In the genomic region with DNA sequence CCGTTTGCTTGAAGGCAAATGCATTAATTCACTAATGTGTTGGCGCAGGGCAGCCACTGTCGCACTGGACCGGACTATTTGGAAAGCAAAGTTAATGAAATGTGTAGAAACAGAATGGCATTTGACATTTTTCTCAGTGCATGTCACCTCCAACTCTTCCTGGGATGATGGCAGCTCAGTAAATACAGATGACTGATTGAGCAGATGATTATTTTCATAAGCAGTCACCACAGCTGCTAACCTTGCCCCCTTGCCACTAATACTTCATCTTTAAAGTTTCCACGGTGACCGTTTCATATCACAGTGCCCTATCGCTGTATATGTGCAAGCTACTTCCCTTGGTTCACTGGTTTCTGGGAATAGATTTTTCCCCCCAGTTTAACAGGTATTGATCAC, we compare ENCODE assay signal across 10 mouse cellular contexts. TPM values are rescaled to one million over a fixed set of nuclear protein-coding genes. Genes with fewer than 3 reads are reported as not detected.
A peak's percentile ranks its signal among the peaks of the same experiment; 100 is the strongest.
DNase-seq lines count a peak whose midpoint lies in the region; ATAC-seq and TF ChIP-seq lines count a peak whose summit lies in the region.
"Had no signal": no experiment of that assay in that cellular context is flagged by ENCODE, and none has a peak within 500 bp of the region (broad histone marks: within the 10 kb centered on the region; RNA-seq: fewer than 3 reads in every experiment).

No protein-coding gene starts in this region.

- intact Hi-C loops in gastrocnemius, adult 2 months (cut with DNase I), result no loop called here

- 47% methylated on average over 7 of the region's 7 CpGs for WGBS in lung, embryonic 15.5 days
- WGBS in limb, embryonic 13.5 days, result 87% methylated on average over 7 of the region's 7 CpGs
- 75% methylated on average over 7 of the region's 7 CpGs for WGBS in neural tube, embryonic 14.5 days

- H3K4me1 ChIP-seq in lung, embryonic 15.5 days, result peaks cover 5% of the 10 kb centered on the region; the same call in 1 of the 2 replicates
- 0 out of 2 replicates have a peak, but pooled peaks cover 3% of the 10 kb centered on the region for H3K4me1 ChIP-seq in limb, embryonic 13.5 days
- H3K4me1 ChIP-seq in neural tube, embryonic 14.5 days (ENCODE audit: control insufficient read depth, insufficient read depth, low read length), result peaks cover 5% of the 10 kb centered on the region; the same call in 1 of the 2 replicates

- H3K4me2 ChIP-seq in lung, embryonic 15.5 days, result peak overlapping the region; percentile 53
- peak overlapping the region; percentile 66 for H3K4me2 ChIP-seq in limb, embryonic 13.5 days (replicated peaks)
- H3K4me2 ChIP-seq in neural tube, embryonic 14.5 days (ENCODE audit: low read depth, low read length), result peak overlapping the region; percentile 57

- no peaks in the 10 kb centered on the region for H3K27me3 ChIP-seq in lung, embryonic 15.5 days
- H3K27me3 ChIP-seq in limb, embryonic 13.5 days, result no peaks in the 10 kb centered on the region
- no peaks in the 10 kb centered on the region for H3K27me3 ChIP-seq in neural tube, embryonic 14.5 days (ENCODE audit: control insufficient read depth, insufficient read depth, low read length)

- no peaks in the 10 kb centered on the region for H3K36me3 ChIP-seq in lung, embryonic 15.5 days
- H3K36me3 ChIP-seq in limb, embryonic 13.5 days, result no peaks in the 10 kb centered on the region
- H3K36me3 ChIP-seq in neural tube, embryonic 14.5 days (ENCODE audit: control insufficient read depth, insufficient read depth, low read length), result no peaks in the 10 kb centered on the region

- ATAC-seq in lung, embryonic 15.5 days (ENCODE audit: borderline replicate concordance, extremely low read depth, low FRiP score, low TSS enrichment), result no peak
- ATAC-seq in limb, embryonic 13.5 days (ENCODE audit: low FRiP score, low read depth), result no peak
- no peak for ATAC-seq in neural tube, embryonic 14.5 days (ENCODE audit: low read depth)
- no peak for ATAC-seq in activated CD4-positive, CD25-positive, alpha-beta regulatory T cell, adult 4 months

- no peaks in the 10 kb centered on the region for H3K9me3 ChIP-seq in lung, embryonic 15.5 days
- H3K9me3 ChIP-seq in limb, embryonic 13.5 days, result no peaks in the 10 kb centered on the region
- H3K9me3 ChIP-seq in neural tube, embryonic 14.5 days (ENCODE audit: control insufficient read depth, low read length), result no peaks in the 10 kb centered on the region

- H3K27ac ChIP-seq in gastrocnemius, adult 2 months, result peak overlapping the region; percentile 95
- H3K27ac ChIP-seq in lung, embryonic 15.5 days, result no peak overlapping the region; the same call in 1 of the 2 replicates
- H3K27ac ChIP-seq in limb, embryonic 13.5 days, result no peak overlapping the region
- no peak overlapping the region for H3K27ac ChIP-seq in neural tube, embryonic 14.5 days (ENCODE audit: low read depth, low read length)

- H3K9ac ChIP-seq in lung, embryonic 15.5 days, result 0 out of 2 replicates have a peak overlapping the region, but pooled peaks have one; percentile 13
- H3K9ac ChIP-seq in limb, embryonic 13.5 days, result no peak overlapping the region
- no peak overlapping the region for H3K9ac ChIP-seq in neural tube, embryonic 14.5 days (replicated peaks; ENCODE audit: low read depth, low read length)

- no peak for TF ChIP-seq CTCF in gastrocnemius, adult 2 months (IDR thresholded peaks at IDR 0.05)

- DNase-seq in gastrocnemius, adult 2 months, result no peak
- DNase-seq in gastrocnemius, postnatal 25 days, result no peak
- DNase-seq in lung, postnatal 25 days (ENCODE audit: low spot score), result no peak
- DNase-seq in spleen, postnatal 14 days (ENCODE audit: low spot score in 2 of 2), result no peak
- DNase-seq: cerebellum, adult 8-10 months; gastrocnemius, postnatal 10 days had no signal

- peak overlapping the region; percentile 89 for H3K4me3 ChIP-seq in gastrocnemius, adult 2 months
- H3K4me3 ChIP-seq in lung, embryonic 15.5 days, result peak overlapping the region; percentile 72; the same call in 1 of the 2 replicates
- H3K4me3 ChIP-seq in limb, embryonic 13.5 days, result no peak overlapping the region
- no peak overlapping the region for H3K4me3 ChIP-seq in neural tube, embryonic 14.5 days (ENCODE audit: low read depth, low read length)

RNA-seq across cellular contexts. Expression of a gene that starts 1.4 kb away (rescaled TPM):
- total RNA-seq in gastrocnemius, adult 2 months (2021), result 10 to 100 TPM; 12.1 to 17.2 TPM
- 10 to 100 TPM in 1 of 2 experiments, 1 to 10 TPM in 1; 9.3 to 11.6 TPM for total RNA-seq in gastrocnemius, postnatal 25 days (2021)
- 16.1 and 19.4 TPM in 2 replicates for polyA plus RNA-seq in lung, embryonic 15.5 days (2015; fragmentation: Nextera tagmentation; extraction: Ambion mirVana)
- 26.1 and 26.6 TPM in 2 replicates for polyA plus RNA-seq in limb, embryonic 13.5 days (2015; fragmentation: Nextera tagmentation; extraction: Ambion mirVana)
- 39.0 and 41.6 TPM in 2 replicates for polyA plus RNA-seq in neural tube, embryonic 14.5 days (2014; fragmentation: Nextera tagmentation; extraction: Ambion mirVana)
- polyA plus RNA-seq in activated CD4-positive, CD25-positive, alpha-beta regulatory T cell, adult 4 months (2017; shearing (Covaris generic)), result 1 to 10 TPM; 4.8 to 5.5 TPM

RNA-seq across cellular contexts. Expression of a gene that starts 20.8 kb away (rescaled TPM):
- total RNA-seq in gastrocnemius, adult 2 months (2021), result 1 to 10 TPM; 2.2 to 3.6 TPM
- 1 to 10 TPM; 1.3 to 1.4 TPM for total RNA-seq in gastrocnemius, postnatal 25 days (2021)
- 28.4 and 31.1 TPM in 2 replicates for polyA plus RNA-seq in lung, embryonic 15.5 days (2015; fragmentation: Nextera tagmentation; extraction: Ambion mirVana)
- polyA plus RNA-seq in limb, embryonic 13.5 days (2015; fragmentation: Nextera tagmentation; extraction: Ambion mirVana), result 49.7 and 52.1 TPM in 2 replicates
- 41.5 and 44.6 TPM in 2 replicates for polyA plus RNA-seq in neural tube, embryonic 14.5 days (2014; fragmentation: Nextera tagmentation; extraction: Ambion mirVana)
- polyA plus RNA-seq in activated CD4-positive, CD25-positive, alpha-beta regulatory T cell, adult 4 months (2017; shearing (Covaris generic)), result not detected

Comparison
In these comparisons a context has a peak if more than half of its experiments do, and no peak if none do; other contexts are left out.
1. H3K4me3 ChIP-seq: peak in gastrocnemius, adult 2 months (single experiment) and lung, embryonic 15.5 days (single experiment); none in limb, embryonic 13.5 days (single experiment) and neural tube, embryonic 14.5 days (single experiment).
2. RNA of a gene that starts 20.8 kb away (polyA plus RNA-seq): 49.7 to 52.1 TPM in limb, embryonic 13.5 days, 41.5 to 44.6 TPM in neural tube, embryonic 14.5 days and 28.4 to 31.1 TPM in lung, embryonic 15.5 days; not detected in activated CD4-positive, CD25-positive, alpha-beta regulatory T cell, adult 4 months; every median in the first group is over 10 times any median in the second.
3. Peak in every context shown above with its lines, with median percentiles within 50 percentile points of each other: H3K4me2 ChIP-seq.